14 mouse cellular contexts compared by ENCODE assay signal in the genomic region with DNA sequence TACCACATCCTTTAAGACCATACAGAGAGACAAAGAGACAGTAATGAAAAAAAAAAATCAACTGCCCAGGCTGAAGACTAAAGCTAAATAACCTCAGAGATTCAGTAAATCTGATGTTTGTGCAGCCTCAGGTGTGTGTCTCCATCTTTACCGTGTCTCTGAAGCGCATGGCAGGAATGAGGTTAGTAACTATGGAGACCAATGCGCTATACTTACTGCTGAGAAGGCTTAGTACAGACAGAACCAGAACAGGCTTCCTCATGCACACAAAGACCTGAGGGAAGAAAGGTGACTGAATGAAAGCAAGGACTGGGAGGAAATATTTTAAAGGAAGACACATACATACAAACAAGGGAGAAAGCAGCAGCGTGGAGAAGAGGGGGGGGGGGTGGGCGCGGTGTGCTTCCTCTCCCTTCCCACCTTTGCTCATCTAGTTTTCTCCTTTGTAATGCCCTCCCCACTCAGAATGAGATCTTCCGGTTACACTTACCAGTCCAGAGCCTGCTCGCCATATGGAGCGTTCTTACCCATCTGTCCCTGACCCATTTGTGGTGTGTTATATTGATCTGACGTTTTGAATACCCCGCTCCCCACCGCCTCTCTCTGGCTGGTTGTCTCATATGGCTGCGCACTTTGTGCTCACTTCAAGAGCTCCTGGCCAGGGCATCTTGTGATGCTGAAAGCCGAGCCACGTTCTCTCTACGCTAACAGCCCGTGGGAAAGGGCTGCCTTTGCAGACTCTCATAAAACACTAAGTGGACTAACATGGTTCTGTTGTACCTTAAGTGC. TPM values are rescaled to one million over a fixed set of nuclear protein-coding genes. Genes with fewer than 3 reads are reported as not detected.
A peak's percentile ranks its signal among the peaks of the same experiment; 100 is the strongest.
DNase-seq lines count a peak whose midpoint lies in the region; ATAC-seq lines count a peak whose summit lies in the region.
"Had no signal": no experiment of that assay in that cellular context is flagged by ENCODE, and none has a peak within 500 bp of the region (broad histone marks: within the 10 kb centered on the region; RNA-seq: fewer than 3 reads in every experiment).

No protein-coding gene starts in this region.

- peaks cover 22% of the 10 kb centered on the region for H3K4me1 ChIP-seq in forebrain, embryonic 15.5 days
- peaks cover 35% of the 10 kb centered on the region for H3K4me1 ChIP-seq in midbrain, embryonic 10.5 days
- H3K4me1 ChIP-seq: heart, embryonic 10.5 days had no signal

- no peaks in the 10 kb centered on the region for H3K9me3 ChIP-seq in forebrain, embryonic 15.5 days
- H3K9me3 ChIP-seq in midbrain, embryonic 10.5 days (replicated peaks), result no peaks in the 10 kb centered on the region
- H3K9me3 ChIP-seq: heart, embryonic 10.5 days had no signal

- ATAC-seq in forebrain, embryonic 15.5 days (replicated peaks), result peak; percentile 84
- ATAC-seq: liver, postnatal 0 days had no signal

- 56% methylated on average over 17 of the region's 17 CpGs for WGBS in forebrain, embryonic 15.5 days
- 72% methylated on average over 17 of the region's 17 CpGs for WGBS in midbrain, embryonic 10.5 days

- intact Hi-C loops in left cerebral cortex, postnatal 14 days (cut with DNase I), result no loop called here
- intact Hi-C loops in left cerebral cortex, postnatal 4 days (cut with DNase I), result no loop called here

- peak; percentile 15 to 30 for DNase-seq in left cerebral cortex, postnatal 14 days (ENCODE audit: low spot score in 2 of 2)
- no peak for DNase-seq in left cerebral cortex, postnatal 4 days
- DNase-seq in midbrain, embryonic 10.5 days (ENCODE audit: low spot score), result peak; percentile 19
- peak; percentile 38 to 50 for DNase-seq in right cerebral cortex, postnatal 10 days (ENCODE audit: low spot score in 2 of 2)
- DNase-seq in spleen, postnatal 36 days (ENCODE audit: low spot score in 2 of 2), result no peak
- DNase-seq in T-cell, adult 2 months (ENCODE audit: low spot score), result no peak
- DNase-seq in cerebellum, adult 9-10 months, result no peak
- DNase-seq: cerebellum, adult 2 months; kidney, adult 11 months; liver, postnatal 0 days; thymus, postnatal 14 days had no signal

- H3K4me3 ChIP-seq in forebrain, embryonic 15.5 days, result 0 out of 2 replicates have a peak overlapping the region, but pooled peaks have one; percentile 4
- no peak overlapping the region for H3K4me3 ChIP-seq in midbrain, embryonic 10.5 days
- H3K4me3 ChIP-seq: erythroblast, embryonic 14.5 days; heart, embryonic 10.5 days had no signal

- H3K36me3 ChIP-seq in forebrain, embryonic 15.5 days, result no peaks in the 10 kb centered on the region
- no peaks in the 10 kb centered on the region for H3K36me3 ChIP-seq in midbrain, embryonic 10.5 days
- H3K36me3 ChIP-seq: heart, embryonic 10.5 days had no signal

- H3K27me3 ChIP-seq in forebrain, embryonic 15.5 days, result no peaks in the 10 kb centered on the region
- H3K27me3 ChIP-seq in midbrain, embryonic 10.5 days (ENCODE audit: low read depth, poor library complexity, severe bottlenecking), result no peaks in the 10 kb centered on the region

- H3K9ac ChIP-seq in forebrain, embryonic 15.5 days (replicated peaks), result no peak overlapping the region
- H3K9ac ChIP-seq: liver, postnatal 0 days had no signal

- peak overlapping the region; percentile 36; the same call in 1 of the 2 replicates for H3K27ac ChIP-seq in forebrain, embryonic 15.5 days (replicated peaks)
- H3K27ac ChIP-seq in midbrain, embryonic 10.5 days (replicated peaks), result peak overlapping the region; percentile 81
- H3K27ac ChIP-seq: heart, embryonic 10.5 days had no signal

- peak overlapping the region; percentile 22 for H3K4me2 ChIP-seq in forebrain, embryonic 15.5 days (replicated peaks)

RNA-seq across cellular contexts. Expression of a gene that starts 59.0 kb away (rescaled TPM):
- 100 to 1,000 TPM in 1 of 2 experiments, 10 to 100 TPM in 1; 86.8 to 102 TPM for total RNA-seq in left cerebral cortex, postnatal 14 days (2021)
- total RNA-seq in left cerebral cortex, postnatal 4 days (2021), result 100 to 1,000 TPM; 103 to 112 TPM
- 19.4 and 20.0 TPM in 2 replicates for polyA plus RNA-seq in forebrain, embryonic 15.5 days (2015; fragmentation: Nextera tagmentation; extraction: Ambion mirVana)
- polyA plus RNA-seq in midbrain, embryonic 10.5 days (2016; fragmentation: Nextera tagmentation; extraction: Ambion mirVana), result 19.9 and 21.7 TPM in 2 replicates

Comparison
In these comparisons a context has a peak if more than half of its experiments do, and no peak if none do; other contexts are left out.
1. DNase-seq: peak in left cerebral cortex, postnatal 14 days (2 of 2), midbrain, embryonic 10.5 days (single experiment) and right cerebral cortex, postnatal 10 days (2 of 2); none in left cerebral cortex, postnatal 4 days (single experiment), spleen, postnatal 36 days (0 of 2), T-cell, adult 2 months (single experiment) and cerebellum, adult 9-10 months (single experiment).